Mouse (Mus musculus) midbrain, embryonic 14.5 days (tissue): Measurements from ENCODE around the gene Slc10a7. TPM values are rescaled to one million over a fixed set of nuclear protein-coding genes. Genes with fewer than 3 reads are reported as not detected.
"Not testable (repeated sequence)": the region's sequence is repeated elsewhere in the genome, so short reads cannot be mapped to it uniquely, and the experiment has no call there.

Experiments
- ATAC-seq: fragments of 200-750 bp; cut with Nextera tagmentation; 2 replicates; pipeline ENCODE4 v1.8.0; 2017; ENCODE audit warnings: moderate number of reproducible peaks, moderate library complexity; ENCODE audit not compliant: low FRiP score, low TSS enrichment
- DNase-seq: peaks from one replicate; pipeline ENCODE4 v3.0.0-alpha.2; 2015
- H3K27ac ChIP-seq: fragments of 300-500 bp; sonication (generic); replicated peaks from 2 replicates; pipeline ENCODE4 v1.5.1; 2014; ENCODE audit warnings: mild to moderate bottlenecking, low read depth, low read length, moderate library complexity
- H3K27me3 ChIP-seq: fragments of 300-500 bp; sonication (generic); 2 replicates; pipeline ENCODE4 v1.6.1; 2014; ENCODE audit warnings: low read length, control low read depth, mixed read lengths; ENCODE audit not compliant: control insufficient read depth, insufficient read depth
- H3K36me3 ChIP-seq: fragments of 300-500 bp; sonication (generic); 2 replicates; pipeline ENCODE4 v1.6.1; 2014; ENCODE audit warnings: low read length, control low read depth; ENCODE audit not compliant: control insufficient read depth, insufficient read depth
- H3K4me1 ChIP-seq: fragments of 300-500 bp; sonication (generic); 2 replicates; pipeline ENCODE4 v1.6.1; 2014; ENCODE audit warnings: mild to moderate bottlenecking, antibody characterized with exemption, low read length, control low read depth; ENCODE audit not compliant: control insufficient read depth, insufficient read depth
- H3K4me2 ChIP-seq: fragments of 300-500 bp; sonication (generic); 2 replicates; pipeline ENCODE4 v1.6.1; 2014; ENCODE audit warnings: mild to moderate bottlenecking, low read length, moderate library complexity
- H3K4me3 ChIP-seq: fragments of 300-500 bp; sonication (generic); replicated peaks from 2 replicates; pipeline ENCODE4 v1.5.1; 2014; ENCODE audit warnings: low read depth, low read length
- H3K9ac ChIP-seq: fragments of 300-500 bp; sonication (generic); replicated peaks from 2 replicates; pipeline ENCODE4 v1.6.1; 2014; ENCODE audit warnings: mild to moderate bottlenecking, low read length, moderate library complexity
- H3K9me3 ChIP-seq: fragments of 300-500 bp; sonication (generic); 2 replicates; pipeline ENCODE4 v1.6.1; 2016; ENCODE audit warnings: low read length, control low read depth, mixed read lengths; ENCODE audit not compliant: control insufficient read depth
- WGBS: fragments of 180-500 bp; shearing (Covaris S2); extraction: QIAGEN DNeasy Blood & Tissue Kit; methylation state at CpG from one replicate; pipeline ENCODE4 v1.1.7; 2014; 5-methylcytosine and 5-hydroxymethylcytosine counted together
- polyA plus RNA-seq: library from polyadenylated mRNA; unstranded; fragments of >200 nt; fragmentation: Nextera tagmentation; extraction: Ambion mirVana; gene quantifications from 2 replicates; pipeline ENCODE4 v1.2.1, GENCODE M21; 2014

The Slc10a7 gene
- polyA plus RNA-seq = 9.2 and 9.7 TPM in 2 replicates

GRCm38 (mm10) chr8:78509273-78510031 is at the start of gene Slc10a7:
Gene Slc10a7, plus strand, starts transcription at chr8:78509346.
- Histone ChIP-seq H3K27me3 (no peaks in the 10 kb centered on the region), H3K9ac (peak within 1 kb of the TSS; percentile 97), H3K4me3 (peak within 1 kb of the TSS; percentile 91), H3K27ac (peak within 1 kb of the TSS; percentile 98), H3K4me1 (peaks cover 10% of the 10 kb centered on the region), H3K9me3 (no peaks in the 10 kb centered on the region), H3K4me2 (peak within 1 kb of the TSS; percentile 86), H3K36me3 (peaks cover 9% of the 10 kb centered on the region)
- under 1% methylated on average over 51 of the region's 51 CpGs for WGBS
- ATAC-seq (peak; percentile 96), DNase-seq (peak; percentile 93)

GRCm38 (mm10) chr8:78463941-78464340 is 45.2 kb upstream of the Slc10a7 start:
- Histone ChIP-seq H3K36me3 (no peaks in the 10 kb centered on the region), H3K27me3 (no peaks in the 10 kb centered on the region), H3K27ac (no peak overlapping the region), H3K4me1 (no peaks in the 10 kb centered on the region), H3K9ac (no peak overlapping the region), H3K9me3 (no peaks in the 10 kb centered on the region), H3K4me2 (no peak overlapping the region), H3K4me3 (no peak overlapping the region)
- ATAC-seq (no peak), DNase-seq (no peak)
- WGBS = 88% methylated on average over 2 of the region's 2 CpGs

- Histone ChIP-seq H3K27ac (no peak overlapping the region), H3K9me3 (no peaks in the 10 kb centered on the region), H3K4me2 (no peak overlapping the region), H3K4me3 (no peak overlapping the region), H3K36me3 (no peaks in the 10 kb centered on the region), H3K27me3 (no peaks in the 10 kb centered on the region), H3K4me1 (no peaks in the 10 kb centered on the region), H3K9ac (no peak overlapping the region)
- 92% methylated on average over 2 of the region's 2 CpGs for WGBS
- ATAC-seq (no peak), DNase-seq (peak; percentile 38)
These were observed 41.3 kb upstream of the Slc10a7 start for GRCm38 (mm10) chr8:78467889-78468288.

- no peak overlapping the region for H3K27ac ChIP-seq
- DNase-seq (peak; percentile 66), ATAC-seq (no peak)
- H3K9ac ChIP-seq = no peak overlapping the region
- no peaks in the 10 kb centered on the region for H3K36me3 ChIP-seq
- H3K9me3 ChIP-seq = no peaks in the 10 kb centered on the region
- 64% methylated on average over 6 of the region's 6 CpGs for WGBS
- no peak overlapping the region for H3K4me2 ChIP-seq
- no peaks in the 10 kb centered on the region for H3K27me3 ChIP-seq
- H3K4me1 ChIP-seq = no peaks in the 10 kb centered on the region
- H3K4me3 ChIP-seq = no peak overlapping the region
These were observed 31.9 kb upstream of the Slc10a7 start for GRCm38 (mm10) chr8:78477051-78477829.

- Histone ChIP-seq H3K27ac (no peak overlapping the region), H3K4me3 (no peak overlapping the region), H3K27me3 (no peaks in the 10 kb centered on the region), H3K4me1 (no peaks in the 10 kb centered on the region), H3K9me3 (no peaks in the 10 kb centered on the region), H3K4me2 (no peak overlapping the region), H3K9ac (no peak overlapping the region), H3K36me3 (no peaks in the 10 kb centered on the region)
- WGBS = 85% methylated on average over 3 of the region's 3 CpGs
- ATAC-seq (no peak), DNase-seq (no peak)
These were observed 19.4 kb upstream of the Slc10a7 start for GRCm38 (mm10) chr8:78489733-78490132.

GRCm38 (mm10) chr8:78493031-78493430 is 16.1 kb upstream of the Slc10a7 start:
- no peaks in the 10 kb centered on the region for H3K36me3 ChIP-seq
- ATAC-seq = no peak
- no peaks in the 10 kb centered on the region for H3K4me1 ChIP-seq
- H3K9ac ChIP-seq = no peak overlapping the region
- H3K27me3 ChIP-seq = no peaks in the 10 kb centered on the region
- H3K27ac ChIP-seq = no peak overlapping the region
- DNase-seq = no peak
- 20% methylated on average over 2 of the region's 2 CpGs for WGBS
- no peak overlapping the region for H3K4me2 ChIP-seq
- no peak overlapping the region for H3K4me3 ChIP-seq
- H3K9me3 ChIP-seq = no peaks in the 10 kb centered on the region

- H3K36me3 ChIP-seq, ATAC-seq, H3K9me3 ChIP-seq, H3K27me3 ChIP-seq, DNase-seq, H3K9ac ChIP-seq, H3K27ac ChIP-seq, H3K4me1 ChIP-seq, H3K4me2 ChIP-seq, H3K4me3 ChIP-seq: not testable (repeated sequence)
- WGBS = 99% methylated on average over 3 of the region's 3 CpGs
These were observed 12.9 kb upstream of the Slc10a7 start for GRCm38 (mm10) chr8:78496273-78496672.

- Histone ChIP-seq H3K9ac (no peak overlapping the region), H3K4me2 (no peak overlapping the region), H3K27me3 (no peaks in the 10 kb centered on the region), H3K27ac (no peak overlapping the region), H3K4me3 (no peak overlapping the region), H3K4me1 (peaks cover 8% of the 10 kb centered on the region), H3K36me3 (peaks cover 24% of the 10 kb centered on the region), H3K9me3 (no peaks in the 10 kb centered on the region)
- ATAC-seq (no peak), DNase-seq (no peak)
- 77% methylated on average over 2 of the region's 2 CpGs for WGBS
These were observed 6.4 kb upstream of the Slc10a7 start for GRCm38 (mm10) chr8:78502706-78503105.
